Mouse (Mus musculus) liver, embryonic 13.5 days (tissue): ENCODE data around the gene Car7. TPM values are rescaled to one million over a fixed set of nuclear protein-coding genes. Genes with fewer than 3 reads are reported as not detected.

Experiments
- ATAC-seq: fragments of 200-750 bp; cut with Nextera tagmentation; 2 replicates; pipeline ENCODE4 v1.8.0; 2017; ENCODE audit warnings: low read depth, mild to moderate bottlenecking, moderate number of reproducible peaks, moderate library complexity
- DNase-seq: peaks from one replicate; pipeline ENCODE4 v3.0.0; 2022
- H3K27ac ChIP-seq: fragments of 300-500 bp; sonication (generic); 2 replicates; pipeline ENCODE4 v1.5.1; 2015; ENCODE audit warnings: moderate library complexity, mild to moderate bottlenecking, inconsistent platforms
- H3K27me3 ChIP-seq: fragments of 300-500 bp; sonication (generic); 2 replicates; pipeline ENCODE4 v1.6.1; 2015; ENCODE audit warnings: mild to moderate bottlenecking, inconsistent platforms
- H3K36me3 ChIP-seq: fragments of 300-500 bp; sonication (generic); 2 replicates; pipeline ENCODE4 v1.6.1; 2015; ENCODE audit warnings: mild to moderate bottlenecking, inconsistent platforms
- H3K4me1 ChIP-seq: fragments of 300-500 bp; sonication (generic); replicated peaks from 2 replicates; pipeline ENCODE4 v1.6.1; 2015; ENCODE audit warnings: inconsistent platforms
- H3K4me2 ChIP-seq: fragments of 300-500 bp; sonication (generic); 2 replicates; pipeline ENCODE4 v1.6.1; 2015; ENCODE audit warnings: inconsistent platforms, mild to moderate bottlenecking, moderate library complexity
- H3K4me3 ChIP-seq: fragments of 300-500 bp; sonication (generic); replicated peaks from 2 replicates; pipeline ENCODE4 v1.5.1; 2015; ENCODE audit warnings: mild to moderate bottlenecking, inconsistent platforms
- H3K9ac ChIP-seq: fragments of 300-500 bp; sonication (generic); 2 replicates; pipeline ENCODE4 v1.6.1; 2015; ENCODE audit warnings: mild to moderate bottlenecking, inconsistent platforms
- H3K9me3 ChIP-seq: fragments of 300-500 bp; sonication (generic); replicated peaks from 2 replicates; pipeline ENCODE4 v1.6.1; 2016; ENCODE audit warnings: inconsistent platforms
- WGBS: fragments of 180-500 bp; shearing (Covaris S2); methylation state at CpG from one replicate; pipeline ENCODE4 v1.1.7; 2015; ENCODE audit not compliant: insufficient replicate concordance; 5-methylcytosine and 5-hydroxymethylcytosine counted together
- polyA plus RNA-seq: library from polyadenylated mRNA; unstranded; fragments of >200 nt; fragmentation: Nextera tagmentation; extraction: Ambion mirVana; gene quantifications from 2 replicates; pipeline ENCODE4 v1.2.1, GENCODE M21; 2015

Gene Car7
- polyA plus RNA-seq, 1 experiment from 2014 or later = 4.2 TPM

DNA sequence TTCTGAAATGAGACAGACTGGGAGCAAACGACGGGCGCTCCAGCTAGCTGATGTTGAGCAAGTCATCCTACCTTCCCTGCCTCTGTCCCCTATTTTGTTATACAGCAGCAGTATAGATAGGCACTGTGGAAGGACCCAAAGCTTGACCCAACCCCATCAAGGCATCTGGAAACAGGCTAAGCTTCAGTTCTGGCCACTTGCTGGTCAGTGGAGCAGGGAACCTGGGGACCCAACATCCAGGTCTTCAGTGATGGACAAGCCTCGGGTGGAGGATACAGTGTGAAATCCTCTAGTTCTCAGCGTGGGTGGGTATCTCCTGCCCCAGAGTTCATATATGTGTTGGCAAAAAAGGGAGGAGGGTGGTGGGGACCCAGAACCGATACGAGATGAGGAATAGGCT is 5.7 kb downstream of the Car7 start:
- peak overlapping the region; percentile 74 for H3K4me2 ChIP-seq
- WGBS = 29% methylated on average over 7 of the region's 7 CpGs
- DNase-seq = no peak
- H3K27ac ChIP-seq = no peak overlapping the region
- peaks cover 26% of the 10 kb centered on the region for H3K4me1 ChIP-seq
- H3K9ac ChIP-seq = no peak overlapping the region
- H3K27me3 ChIP-seq = peaks cover 71% of the 10 kb centered on the region
- H3K9me3 ChIP-seq = no peaks in the 10 kb centered on the region
- H3K36me3 ChIP-seq = no peaks in the 10 kb centered on the region
- H3K4me3 ChIP-seq = no peak overlapping the region
- peak; percentile 9; the same call in 1 of the 2 replicates for ATAC-seq

DNA sequence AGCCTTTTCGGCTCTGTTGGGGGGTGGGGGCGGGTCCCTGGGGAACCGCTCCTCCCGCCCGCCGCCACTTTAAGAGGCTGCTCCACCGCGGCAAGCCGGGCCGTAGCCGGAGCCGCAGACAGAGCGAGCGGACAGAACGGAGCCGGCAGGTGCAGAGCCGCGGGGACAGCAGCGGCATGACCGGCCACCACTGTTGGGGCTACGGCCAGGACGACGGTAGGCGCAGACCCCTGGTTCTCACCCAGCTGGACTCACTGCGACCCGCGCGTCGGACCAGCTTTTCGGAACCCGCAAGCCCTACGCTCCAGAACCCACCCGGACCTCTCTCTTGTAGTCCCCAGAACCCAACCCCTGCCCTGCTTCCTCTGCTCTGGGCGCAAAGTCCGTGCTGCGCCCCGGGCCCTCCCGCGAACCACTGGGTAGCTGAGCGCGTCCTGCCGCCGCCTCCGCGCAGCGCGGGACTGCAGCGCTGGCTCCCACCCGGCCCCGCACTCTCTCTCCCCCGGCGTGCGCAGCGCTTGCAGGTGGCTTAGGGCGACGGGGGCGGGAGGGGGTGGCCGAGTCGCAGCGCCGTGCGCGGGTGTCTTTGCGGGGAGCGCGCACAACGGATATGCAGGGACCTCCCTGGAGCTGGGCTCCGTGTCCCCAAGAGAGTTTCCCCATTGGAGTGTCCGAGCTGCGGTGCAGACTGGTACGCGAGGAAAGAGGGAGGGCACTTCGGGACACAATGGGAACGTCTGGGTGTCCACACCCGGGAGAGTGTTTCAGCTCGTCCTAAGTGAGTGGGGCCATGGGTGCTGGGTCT is 6.4 kb downstream of the Car7 start:
- ATAC-seq = peak; percentile 38
- no peaks in the 10 kb centered on the region for H3K36me3 ChIP-seq
- DNase-seq = no peak
- peaks cover 71% of the 10 kb centered on the region for H3K27me3 ChIP-seq
- H3K27ac ChIP-seq = no peak overlapping the region
- WGBS = 2% methylated on average over 76 of the region's 76 CpGs
- peaks cover 19% of the 10 kb centered on the region for H3K4me1 ChIP-seq
- H3K4me3 ChIP-seq = peak overlapping the region; percentile 53
- peak overlapping the region; percentile 26; the same call in 1 of the 2 replicates for H3K9ac ChIP-seq
- no peaks in the 10 kb centered on the region for H3K9me3 ChIP-seq
- peak overlapping the region; percentile 74 for H3K4me2 ChIP-seq

DNA sequence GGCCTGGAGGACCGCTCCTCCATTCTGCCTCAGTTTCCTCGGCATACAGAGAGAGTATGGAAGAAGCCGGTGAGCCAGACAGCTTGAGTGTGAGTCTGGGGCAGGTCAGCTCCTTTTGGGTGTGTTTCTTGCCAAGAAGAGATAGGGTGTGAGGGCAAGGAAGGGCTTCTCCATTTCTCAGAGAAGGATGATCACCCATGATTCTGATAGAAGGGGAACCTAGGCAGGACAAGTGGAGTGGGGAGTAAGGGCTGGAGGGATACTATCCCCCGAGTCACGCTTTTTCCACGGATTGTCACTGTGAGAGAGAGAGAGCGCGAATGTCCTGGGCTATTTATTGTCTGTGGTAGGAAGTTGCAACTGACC is 7.0 kb downstream of the Car7 start:
- WGBS = 7% methylated on average over 8 of the region's 8 CpGs
- Histone ChIP-seq H3K9ac (no peak overlapping the region), H3K9me3 (no peaks in the 10 kb centered on the region), H3K27ac (no peak overlapping the region), H3K4me1 (peaks cover 16% of the 10 kb centered on the region), H3K27me3 (peaks cover 71% of the 10 kb centered on the region), H3K4me2 (peak overlapping the region; percentile 74), H3K36me3 (no peaks in the 10 kb centered on the region), H3K4me3 (peak overlapping the region; percentile 53)
- ATAC-seq (no peak), DNase-seq (no peak)

DNA sequence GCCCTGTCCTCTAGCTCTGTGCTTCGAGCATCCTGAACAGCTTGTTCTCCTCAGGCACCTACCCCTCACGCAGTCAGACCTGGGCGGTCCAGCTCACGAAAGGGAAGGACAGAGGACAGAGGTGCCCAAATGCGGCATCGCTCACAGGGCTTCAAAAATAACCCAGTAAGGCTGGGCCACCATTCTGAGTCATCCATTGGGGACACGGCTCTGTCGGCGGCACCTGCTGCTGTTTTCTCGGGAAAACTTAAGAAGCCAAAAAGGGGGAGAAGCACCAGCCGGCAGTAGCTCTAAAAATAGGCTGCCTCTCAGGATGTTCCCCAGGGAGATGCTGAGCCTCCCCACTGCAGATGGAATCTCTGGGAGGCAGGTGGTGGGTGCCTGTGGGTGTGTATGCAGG is 7.7 kb downstream of the Car7 start:
- DNase-seq (no peak), ATAC-seq (no peak)
- H3K27ac ChIP-seq = no peak overlapping the region
- 16% methylated on average over 11 of the region's 11 CpGs for WGBS
- H3K36me3 ChIP-seq = no peaks in the 10 kb centered on the region
- H3K4me1 ChIP-seq = peaks cover 16% of the 10 kb centered on the region
- H3K27me3 ChIP-seq = peaks cover 71% of the 10 kb centered on the region
- H3K9me3 ChIP-seq = no peaks in the 10 kb centered on the region
- H3K4me3 ChIP-seq = no peak overlapping the region
- H3K4me2 ChIP-seq = no peak overlapping the region
- H3K9ac ChIP-seq = no peak overlapping the region

DNA sequence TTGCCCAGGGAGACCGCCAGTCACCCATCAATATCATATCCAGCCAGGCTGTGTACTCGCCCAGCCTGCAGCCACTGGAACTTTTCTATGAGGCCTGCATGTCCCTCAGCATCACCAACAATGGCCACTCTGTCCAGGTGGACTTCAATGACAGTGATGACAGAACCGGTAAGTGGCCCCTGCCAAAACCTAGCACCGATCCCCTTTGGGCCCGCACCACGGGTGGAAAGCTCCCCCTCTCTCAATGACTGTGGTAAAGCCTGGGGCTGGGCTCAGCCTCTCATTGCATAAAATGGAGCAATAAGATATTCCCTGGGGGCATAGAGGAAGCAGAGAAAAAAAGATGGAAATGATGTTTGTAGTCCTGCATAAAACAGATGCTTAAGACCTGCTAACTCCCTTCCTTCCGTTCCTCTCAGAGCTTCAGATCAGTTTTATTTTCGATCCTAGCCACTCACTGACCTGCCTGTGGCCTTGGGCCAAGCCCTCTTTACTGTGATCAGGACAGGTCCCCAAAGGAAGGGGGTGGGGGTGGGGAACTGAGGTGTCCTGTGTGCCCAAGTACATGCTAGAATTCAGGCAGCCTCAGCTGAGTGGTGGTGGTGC is 9.1 kb downstream of the Car7 start:
- ATAC-seq = no peak
- no peak overlapping the region for H3K27ac ChIP-seq
- DNase-seq = no peak
- no peaks in the 10 kb centered on the region for H3K9me3 ChIP-seq
- H3K36me3 ChIP-seq = no peaks in the 10 kb centered on the region
- 71% methylated on average over 8 of the region's 8 CpGs for WGBS
- no peak overlapping the region for H3K4me2 ChIP-seq
- H3K27me3 ChIP-seq = peaks cover 62% of the 10 kb centered on the region
- peaks cover 16% of the 10 kb centered on the region for H3K4me1 ChIP-seq
- no peak overlapping the region for H3K9ac ChIP-seq
- H3K4me3 ChIP-seq = no peak overlapping the region

DNA sequence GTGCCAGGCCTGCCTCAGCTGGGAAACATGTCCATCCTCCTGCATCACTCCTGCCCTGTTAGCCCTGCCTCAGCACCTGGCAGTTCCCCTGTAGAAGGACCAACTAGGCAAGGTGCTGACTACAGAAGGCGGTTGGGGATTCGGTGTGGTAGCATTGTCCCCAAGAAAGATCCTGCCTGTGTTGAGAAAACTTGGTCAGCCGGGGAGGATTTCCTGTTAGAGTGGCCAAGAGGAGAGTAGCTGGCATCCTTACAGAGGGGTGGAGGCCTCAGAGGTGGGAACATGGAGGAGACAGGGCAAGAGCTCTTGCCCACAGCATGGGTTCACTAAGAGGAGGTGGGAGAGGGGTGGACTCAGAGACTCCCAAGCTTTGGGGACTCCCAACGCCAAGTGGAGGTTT is 20.7 kb downstream of the Car7 start:
- Histone ChIP-seq H3K9me3 (no peaks in the 10 kb centered on the region), H3K9ac (no peak overlapping the region), H3K4me1 (no peaks in the 10 kb centered on the region), H3K4me2 (no peak overlapping the region), H3K4me3 (no peak overlapping the region), H3K27ac (no peak overlapping the region), H3K36me3 (no peaks in the 10 kb centered on the region), H3K27me3 (peaks cover 11% of the 10 kb centered on the region; the same call in 1 of the 2 replicates)
- WGBS = 68% methylated on average over 4 of the region's 4 CpGs
- ATAC-seq (no peak), DNase-seq (no peak)

DNA sequence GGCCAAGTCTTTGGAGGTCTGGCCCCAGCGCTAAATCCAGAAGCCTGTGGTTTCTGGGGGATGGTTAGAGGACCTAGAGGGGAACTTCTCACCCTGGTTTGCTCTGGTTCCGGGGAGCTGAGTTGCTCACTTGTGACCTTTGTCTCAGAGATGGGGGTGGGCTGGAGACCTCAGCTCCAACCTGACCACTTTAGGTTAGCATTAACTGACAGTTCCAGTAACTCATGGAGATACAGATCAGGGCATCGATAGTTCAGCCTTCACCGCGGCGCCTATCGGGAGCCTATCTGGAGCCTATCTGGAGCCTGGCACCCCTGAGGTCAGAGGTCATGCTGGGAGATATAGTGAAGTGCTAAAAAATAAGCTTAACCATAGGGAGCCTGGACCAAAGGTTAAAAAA is 22.7 kb downstream of the Car7 start:
- Histone ChIP-seq H3K4me3 (no peak overlapping the region), H3K27me3 (peaks cover 11% of the 10 kb centered on the region; the same call in 1 of the 2 replicates), H3K4me2 (no peak overlapping the region), H3K27ac (no peak overlapping the region), H3K9ac (no peak overlapping the region), H3K9me3 (no peaks in the 10 kb centered on the region), H3K36me3 (no peaks in the 10 kb centered on the region), H3K4me1 (no peaks in the 10 kb centered on the region)
- ATAC-seq (peak; percentile 62), DNase-seq (no peak)
- 47% methylated on average over 7 of the region's 7 CpGs for WGBS

DNA sequence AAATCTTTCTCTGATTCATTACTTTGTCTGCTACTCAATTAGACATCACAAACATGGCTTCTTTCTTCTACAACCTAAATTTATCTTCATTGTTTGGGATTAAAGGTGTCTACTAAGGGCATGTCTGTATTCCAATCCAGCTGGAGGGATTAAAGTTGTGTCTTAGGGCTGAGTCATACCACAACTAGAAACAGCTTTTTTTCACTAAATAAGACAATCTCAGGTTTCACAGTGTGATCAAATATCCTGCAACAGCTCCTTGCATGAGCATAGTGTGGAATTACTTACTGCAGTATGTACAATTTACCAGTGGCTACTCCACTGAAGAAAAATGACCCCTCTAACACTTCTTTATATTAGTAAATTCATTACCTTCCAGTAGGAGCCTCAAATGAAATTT is 26.2 kb downstream of the Car7 start:
- Histone ChIP-seq H3K4me3 (no peak overlapping the region), H3K9me3 (no peaks in the 10 kb centered on the region), H3K9ac (no peak overlapping the region), H3K4me1 (peaks cover 7% of the 10 kb centered on the region), H3K27ac (no peak overlapping the region), H3K27me3 (no peaks in the 10 kb centered on the region), H3K4me2 (no peak overlapping the region), H3K36me3 (no peaks in the 10 kb centered on the region)
- ATAC-seq = no peak
- DNase-seq = no peak

DNA sequence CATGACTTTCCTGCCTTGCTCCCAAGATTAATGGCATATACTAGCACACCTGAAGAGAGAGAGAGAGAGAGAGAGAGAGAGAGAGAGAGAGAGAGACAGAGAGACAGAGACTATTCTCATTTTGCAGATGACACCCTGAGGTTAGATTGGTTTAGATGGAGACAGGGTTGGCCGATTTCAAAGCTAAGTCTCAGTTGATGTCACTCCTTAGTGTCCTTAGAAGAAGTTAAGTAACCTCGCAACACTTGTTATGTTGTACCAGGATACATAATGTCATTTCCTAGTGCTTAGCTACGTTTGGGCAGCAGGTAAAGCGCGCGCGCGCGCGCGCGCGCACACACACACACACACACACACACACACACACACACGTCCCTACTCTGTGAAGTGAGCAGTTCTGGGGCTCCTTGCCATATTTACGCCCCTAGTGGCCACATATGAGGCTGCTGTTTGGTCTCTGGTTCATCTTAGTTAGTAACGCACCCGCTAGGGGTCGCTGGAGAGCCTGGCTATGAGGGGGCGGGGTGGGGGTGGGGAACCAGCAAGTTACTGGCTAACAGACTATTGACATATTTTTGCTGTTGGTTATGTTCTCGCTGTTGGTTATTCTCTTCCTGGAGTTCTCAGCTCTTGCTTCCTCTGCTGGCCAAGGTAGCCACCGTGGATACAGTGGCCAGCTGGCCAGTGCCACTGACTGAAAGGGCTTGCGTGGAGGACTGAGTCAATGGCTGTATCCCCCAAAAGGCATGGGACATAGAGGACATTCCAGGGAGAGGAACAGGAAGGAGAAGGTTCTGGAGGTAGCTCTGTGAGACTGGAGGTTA is 30.4 kb downstream of the Car7 start:
- no peak overlapping the region for H3K9ac ChIP-seq
- H3K4me2 ChIP-seq = peak overlapping the region; percentile 34; the same call in 1 of the 2 replicates
- peaks cover 7% of the 10 kb centered on the region for H3K4me1 ChIP-seq
- no peaks in the 10 kb centered on the region for H3K27me3 ChIP-seq
- no peaks in the 10 kb centered on the region for H3K36me3 ChIP-seq
- H3K9me3 ChIP-seq = no peaks in the 10 kb centered on the region
- DNase-seq (peak; percentile 74), ATAC-seq (peak; percentile 87)
- 14% methylated on average over 22 of the region's 22 CpGs for WGBS
- no peak overlapping the region for H3K4me3 ChIP-seq
- no peak overlapping the region for H3K27ac ChIP-seq

DNA sequence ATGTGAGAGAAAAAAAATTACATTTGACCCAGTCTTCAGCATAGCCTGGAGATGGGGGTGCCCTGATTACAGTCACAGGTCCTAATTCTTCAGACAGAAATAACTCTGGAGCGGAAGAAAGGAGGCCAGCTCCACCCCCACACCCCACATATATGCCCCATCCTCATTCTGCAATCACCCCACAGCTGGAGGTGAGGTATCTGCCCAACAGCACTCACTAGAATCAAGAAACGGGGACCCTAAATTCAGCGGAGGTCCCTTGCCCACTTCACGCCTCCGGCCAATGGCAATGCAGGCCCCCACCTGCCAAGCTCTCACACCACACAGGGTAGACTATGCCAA is 30.9 kb downstream of the Car7 start:
- no peak overlapping the region for H3K9ac ChIP-seq
- no peaks in the 10 kb centered on the region for H3K9me3 ChIP-seq
- DNase-seq = no peak
- no peaks in the 10 kb centered on the region for H3K36me3 ChIP-seq
- no peak overlapping the region for H3K27ac ChIP-seq
- WGBS = 72% methylated on average over 5 of the region's 5 CpGs
- peaks cover 9% of the 10 kb centered on the region for H3K4me1 ChIP-seq
- H3K27me3 ChIP-seq = no peaks in the 10 kb centered on the region
- ATAC-seq = no peak; the same call in none of the 2 replicates
- H3K4me2 ChIP-seq = no peak overlapping the region
- no peak overlapping the region for H3K4me3 ChIP-seq

DNA sequence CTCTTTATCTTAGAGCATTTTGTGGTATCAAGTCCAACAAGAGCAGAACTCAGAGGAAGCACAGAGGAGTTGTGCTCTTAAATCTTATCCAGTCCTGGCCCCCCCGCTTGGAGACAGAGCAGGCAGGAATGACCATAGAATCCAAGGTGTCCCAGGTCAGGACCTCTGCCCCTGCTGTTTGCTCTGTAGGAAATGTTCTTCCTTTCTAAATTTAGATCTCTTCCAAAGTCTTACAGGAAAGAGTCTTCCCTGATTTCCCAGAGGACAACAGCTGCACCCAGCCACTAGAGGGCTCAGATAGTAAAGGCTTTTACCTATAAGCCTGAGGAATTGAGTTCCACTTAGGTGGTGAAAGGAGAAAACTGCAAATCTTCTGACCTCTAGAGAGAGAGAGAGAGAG is 35.1 kb downstream of the Car7 start:
- Histone ChIP-seq H3K4me3 (no peak overlapping the region), H3K9ac (no peak overlapping the region), H3K4me1 (peaks cover 14% of the 10 kb centered on the region), H3K36me3 (no peaks in the 10 kb centered on the region), H3K27ac (no peak overlapping the region), H3K27me3 (peaks cover 2% of the 10 kb centered on the region; the same call in 1 of the 2 replicates), H3K4me2 (no peak overlapping the region), H3K9me3 (no peaks in the 10 kb centered on the region)
- ATAC-seq (no peak), DNase-seq (no peak)
- 41% methylated on average over 1 of the region's 1 CpGs for WGBS
